Mouse (Mus musculus) mammary gland, adult 2 months (tissue): ENCODE results near the gene Olfr76. TPM values are rescaled to one million over a fixed set of nuclear protein-coding genes. Genes with fewer than 3 reads are reported as not detected.

Source experiments
- polyA plus RNA-seq: library from polyadenylated mRNA; depleted of rRNA; stranded (reverse); fragments of >200 nt; gene quantifications from 2 replicates; pipeline ENCODE4 v1.2.3, GENCODE M21; 2012; ENCODE audit warnings: low replicate concordance; rRNA removed

Olfr76 gene
- not detected in 2 replicates for polyA plus RNA-seq

GRCm38 (mm10) chr19:12123103-12123502, at the start of gene Olfr76:
Gene Olfr76 (minus strand): TSS chr19:12123203.

GRCm38 (mm10) chr19:12170062-12170599, 47.1 kb upstream of the Olfr76 start, which contains the start of gene Olfr1555-ps1:
Gene Olfr1555-ps1 (minus strand): TSS chr19:12170112.

DNA sequence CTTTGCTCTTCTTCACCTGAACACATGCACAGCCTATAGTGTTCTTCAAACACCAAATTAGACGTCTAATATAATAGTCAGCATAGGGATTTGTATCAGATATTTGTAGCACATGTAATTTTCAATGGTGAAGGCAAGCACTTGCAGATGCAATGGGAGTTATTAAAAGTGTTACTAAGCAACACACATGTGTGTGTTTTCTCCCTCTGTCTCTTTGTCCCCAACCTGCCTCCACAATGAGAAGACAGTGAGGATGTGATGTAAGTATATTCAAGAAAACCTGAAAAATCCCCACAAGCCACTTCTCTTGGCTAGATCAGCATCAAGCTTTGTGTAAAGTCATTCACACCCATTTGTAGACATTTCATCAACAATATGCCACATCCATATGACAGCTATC, 7.2 kb downstream of the Olfr76 start, which contains the start of gene Olfr1428:
Gene Olfr1428, minus strand, starts transcription at position 101 of the 400 bp plus-strand sequence.

GRCm38 (mm10) chr19:12103234-12103633, 19.8 kb downstream of the Olfr76 start, which contains the start of gene Olfr1427:
Gene Olfr1427 (minus strand): TSS chr19:12103334.

DNA sequence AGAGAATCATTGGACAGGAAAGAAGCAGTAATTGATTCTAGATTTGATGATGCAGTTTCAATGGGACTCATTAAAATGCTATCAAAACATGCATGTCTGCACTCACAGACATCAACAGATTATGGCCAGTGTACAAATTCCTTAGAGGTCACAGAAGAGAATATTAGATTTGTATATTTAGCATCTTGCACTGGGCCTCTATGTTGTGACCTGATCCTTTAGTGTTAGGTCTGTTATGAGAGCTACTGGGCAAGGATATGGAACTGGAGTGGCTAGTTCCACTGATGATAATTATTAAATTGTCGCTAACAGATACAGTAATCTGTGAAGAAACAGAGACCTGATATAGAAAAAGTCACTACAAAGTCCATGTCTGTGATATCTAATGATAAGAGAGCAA, 31.1 kb downstream of the Olfr76 start, which contains the start of gene Olfr1426:
Gene Olfr1426, minus strand, starts transcription at position 101 of the 400 bp plus-strand sequence.

DNA sequence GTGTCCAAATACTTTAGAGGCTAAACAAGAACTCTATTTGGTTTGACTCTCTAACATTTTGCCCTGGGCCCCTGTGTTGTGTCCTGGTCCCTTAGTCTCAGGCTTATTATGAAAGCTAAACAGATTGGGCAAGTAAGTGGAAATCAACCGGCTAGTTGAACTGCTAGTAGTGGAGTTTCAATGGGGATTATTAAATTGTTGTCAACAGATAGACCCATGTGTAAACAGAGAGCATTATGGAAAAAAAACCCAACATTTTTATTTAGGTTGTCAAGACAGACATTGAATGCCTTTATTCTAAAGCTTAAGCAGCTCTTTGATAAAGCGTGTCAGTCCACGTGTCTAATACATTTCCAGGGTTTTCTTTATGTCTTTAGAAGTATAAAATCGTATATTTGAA, 45.4 kb downstream of the Olfr76 start, which contains the start of gene Olfr1425:
Gene Olfr1425, minus strand, starts transcription at position 101 of the 400 bp plus-strand sequence.

Other genes starting within 250 kb of the Olfr76 start
- gene Olfr1419, start 248.1 kb downstream of the Olfr76 start, polyA plus RNA-seq = not detected in 2 replicates
- gene Olfr1420, start 236.6 kb downstream of the Olfr76 start, polyA plus RNA-seq = not detected in 2 replicates
- gene Patl1, start 210.8 kb downstream of the Olfr76 start, polyA plus RNA-seq = 15.0 and 25.6 TPM in 2 replicates
- 10.3 and 21.0 TPM in 2 replicates for gene Osbp, start 157.3 kb downstream of the Olfr76 start, polyA plus RNA-seq
- not detected in 2 replicates for gene Olfr1423, start 81.9 kb downstream of the Olfr76 start, polyA plus RNA-seq
- not detected in 2 replicates for gene Olfr1424, start 60.5 kb downstream of the Olfr76 start, polyA plus RNA-seq
- not detected in 2 replicates for gene Olfr1425, start 45.5 kb downstream of the Olfr76 start, polyA plus RNA-seq
- not detected in 2 replicates for gene Olfr1426, start 31.2 kb downstream of the Olfr76 start, polyA plus RNA-seq
- gene Olfr1427, start 19.9 kb downstream of the Olfr76 start, polyA plus RNA-seq = not detected in 2 replicates
- not detected in 2 replicates for gene Olfr1428, start 7.3 kb downstream of the Olfr76 start, polyA plus RNA-seq
- gene Olfr1555-ps1, start 46.9 kb upstream of the Olfr76 start, polyA plus RNA-seq = not detected in 2 replicates
- gene Olfr1431, start 77.4 kb upstream of the Olfr76 start, polyA plus RNA-seq = not detected in 2 replicates
- not detected in 2 replicates for gene Olfr1432, start 109.4 kb upstream of the Olfr76 start, polyA plus RNA-seq
- not detected in 2 replicates for gene Olfr262, start 118.5 kb upstream of the Olfr76 start, polyA plus RNA-seq
- gene Olfr235, start 137.8 kb upstream of the Olfr76 start, polyA plus RNA-seq = not detected in 2 replicates
- not detected in 2 replicates for gene Olfr1434, start 156.7 kb upstream of the Olfr76 start, polyA plus RNA-seq
- gene Olfr1436, start 175.9 kb upstream of the Olfr76 start, polyA plus RNA-seq = not detected in 2 replicates
- not detected in 2 replicates for gene Olfr1437, start 201.9 kb upstream of the Olfr76 start, polyA plus RNA-seq
- gene Olfr1438-ps1, start 212.7 kb upstream of the Olfr76 start, polyA plus RNA-seq = not detected in 2 replicates